ENCODE assay signal across 8 mouse cellular contexts in genomic region chr9:44335331-44336092, GRCm38 (mm10). TPM values are rescaled to one million over a fixed set of nuclear protein-coding genes. Genes with fewer than 3 reads are reported as not detected.
A peak's percentile ranks its signal among the peaks of the same experiment; 100 is the strongest.
DNase-seq lines count a peak whose midpoint lies in the region; ATAC-seq lines count a peak whose summit lies in the region.

No protein-coding gene starts in this region.

- no peaks in the 10 kb centered on the region for H3K27me3 ChIP-seq in heart, embryonic 11.5 days (ENCODE audit: control insufficient read depth, insufficient read depth, low read length)
- H3K27me3 ChIP-seq in limb, embryonic 10.5 days (ENCODE audit: low read depth, poor library complexity, severe bottlenecking) = no peaks in the 10 kb centered on the region
- no peaks in the 10 kb centered on the region for H3K27me3 ChIP-seq in midbrain, embryonic 15.5 days (replicated peaks)

- peak overlapping the region; percentile 93 for H3K9ac ChIP-seq in heart, embryonic 11.5 days (ENCODE audit: low read depth, low read length)
- H3K9ac ChIP-seq in midbrain, embryonic 15.5 days = peak overlapping the region; percentile 96

- peak overlapping the region; percentile 78 for H3K4me3 ChIP-seq in heart, embryonic 11.5 days (ENCODE audit: low read depth, low read length)
- H3K4me3 ChIP-seq in limb, embryonic 10.5 days = peak overlapping the region; percentile 98
- H3K4me3 ChIP-seq in midbrain, embryonic 15.5 days = peak overlapping the region; percentile 88

- peaks cover 23% of the 10 kb centered on the region for H3K36me3 ChIP-seq in heart, embryonic 11.5 days (ENCODE audit: control insufficient read depth, insufficient read depth, low read length)
- peaks cover 81% of the 10 kb centered on the region for H3K36me3 ChIP-seq in limb, embryonic 10.5 days
- H3K36me3 ChIP-seq in midbrain, embryonic 15.5 days (replicated peaks) = peaks cover 30% of the 10 kb centered on the region

- 0 out of 2 replicates have a peak, but pooled peaks have one; percentile 2 for ATAC-seq in heart, embryonic 11.5 days (replicated peaks; ENCODE audit: insufficient number of reproducible peaks, low FRiP score, low TSS enrichment)
- ATAC-seq in midbrain, embryonic 15.5 days (replicated peaks) = no peak
- ATAC-seq in megakaryocyte progenitor cell, adult 5-6 weeks (replicated peaks; ENCODE audit: poor library complexity) = no peak

- peak overlapping the region; percentile 85 for H3K4me2 ChIP-seq in heart, embryonic 11.5 days
- peak overlapping the region; percentile 88 for H3K4me2 ChIP-seq in midbrain, embryonic 15.5 days

- H3K4me1 ChIP-seq in heart, embryonic 11.5 days (ENCODE audit: control insufficient read depth, insufficient read depth, low read length) = peaks cover 7% of the 10 kb centered on the region; the same call in 1 of the 2 replicates
- peaks cover 15% of the 10 kb centered on the region for H3K4me1 ChIP-seq in limb, embryonic 10.5 days
- peaks cover 21% of the 10 kb centered on the region for H3K4me1 ChIP-seq in midbrain, embryonic 15.5 days

- no peaks in the 10 kb centered on the region for H3K9me3 ChIP-seq in heart, embryonic 11.5 days (replicated peaks; ENCODE audit: control insufficient read depth, low read length)
- H3K9me3 ChIP-seq in limb, embryonic 10.5 days (replicated peaks) = peaks cover 2% of the 10 kb centered on the region; the same call in 1 of the 2 replicates
- H3K9me3 ChIP-seq in midbrain, embryonic 15.5 days = no peaks in the 10 kb centered on the region

- WGBS in heart, embryonic 11.5 days (ENCODE audit: insufficient replicate concordance) = under 1% methylated on average over 50 of the region's 50 CpGs
- under 1% methylated on average over 50 of the region's 50 CpGs for WGBS in limb, embryonic 10.5 days
- under 1% methylated on average over 50 of the region's 50 CpGs for WGBS in midbrain, embryonic 15.5 days

- DNase-seq in cerebellum, adult 11 months = peak; percentile 35
- no peak for DNase-seq in cerebellum, postnatal 14 days
- DNase-seq in A20 (ENCODE audit: low read depth, low spot score) = peak; percentile 56
- DNase-seq in cerebellum, postnatal 25 days = peak; percentile 56 to 60
- DNase-seq in limb, embryonic 10.5 days (ENCODE audit: low spot score) = no peak

- H3K27ac ChIP-seq in heart, embryonic 11.5 days (ENCODE audit: low read depth, low read length) = peak overlapping the region; percentile 94
- H3K27ac ChIP-seq in limb, embryonic 10.5 days = peak overlapping the region; percentile 98
- peak overlapping the region; percentile 88 for H3K27ac ChIP-seq in midbrain, embryonic 15.5 days

RNA-seq across cellular contexts. Expression of gene H2afx, which starts 1.0 kb away (rescaled TPM):
- polyA plus RNA-seq in heart, embryonic 11.5 days (2014; fragmentation: Nextera tagmentation; extraction: Ambion mirVana) = 199 and 232 TPM in 2 replicates
- 515 and 551 TPM in 2 replicates for polyA plus RNA-seq in limb, embryonic 10.5 days (2016; fragmentation: Nextera tagmentation; extraction: Ambion mirVana)
- polyA plus RNA-seq in midbrain, embryonic 15.5 days (2015; fragmentation: Nextera tagmentation; extraction: Ambion mirVana) = 121 and 132 TPM in 2 replicates
- total RNA-seq in megakaryocyte progenitor cell, adult 5-6 weeks (2015) = 109 and 111 TPM in 2 replicates
- 270 and 329 TPM in 2 replicates for total RNA-seq in megakaryocyte progenitor cell, adult 5-6 weeks (2017)

RNA-seq across cellular contexts. Expression of gene Hmbs, which starts 8.5 kb away (rescaled TPM):
- 258 and 291 TPM in 2 replicates for polyA plus RNA-seq in heart, embryonic 11.5 days (2014; fragmentation: Nextera tagmentation; extraction: Ambion mirVana)
- polyA plus RNA-seq in limb, embryonic 10.5 days (2016; fragmentation: Nextera tagmentation; extraction: Ambion mirVana) = 174 and 195 TPM in 2 replicates
- polyA plus RNA-seq in midbrain, embryonic 15.5 days (2015; fragmentation: Nextera tagmentation; extraction: Ambion mirVana) = 63.1 and 65.6 TPM in 2 replicates
- total RNA-seq in megakaryocyte progenitor cell, adult 5-6 weeks (2015) = 123 and 124 TPM in 2 replicates
- 46.4 and 55.8 TPM in 2 replicates for total RNA-seq in megakaryocyte progenitor cell, adult 5-6 weeks (2017)

RNA-seq across cellular contexts. Expression of gene Dpagt1, which starts 9.7 kb away (rescaled TPM):
- 40.2 and 46.3 TPM in 2 replicates for polyA plus RNA-seq in heart, embryonic 11.5 days (2014; fragmentation: Nextera tagmentation; extraction: Ambion mirVana)
- polyA plus RNA-seq in limb, embryonic 10.5 days (2016; fragmentation: Nextera tagmentation; extraction: Ambion mirVana) = 45.3 and 46.9 TPM in 2 replicates
- polyA plus RNA-seq in midbrain, embryonic 15.5 days (2015; fragmentation: Nextera tagmentation; extraction: Ambion mirVana) = 36.5 and 36.9 TPM in 2 replicates
- 50.3 and 54.8 TPM in 2 replicates for total RNA-seq in megakaryocyte progenitor cell, adult 5-6 weeks (2015)
- 18.9 and 21.0 TPM in 2 replicates for total RNA-seq in megakaryocyte progenitor cell, adult 5-6 weeks (2017)

RNA-seq across cellular contexts. Expression of gene C2cd2l, which starts 15.4 kb away (rescaled TPM):
- polyA plus RNA-seq in heart, embryonic 11.5 days (2014; fragmentation: Nextera tagmentation; extraction: Ambion mirVana) = 4.7 and 7.1 TPM in 2 replicates
- polyA plus RNA-seq in limb, embryonic 10.5 days (2016; fragmentation: Nextera tagmentation; extraction: Ambion mirVana) = 6.9 and 9.9 TPM in 2 replicates
- polyA plus RNA-seq in midbrain, embryonic 15.5 days (2015; fragmentation: Nextera tagmentation; extraction: Ambion mirVana) = 27.3 and 30.6 TPM in 2 replicates
- total RNA-seq in megakaryocyte progenitor cell, adult 5-6 weeks (2015) = 3.9 and 13.2 TPM in 2 replicates
- total RNA-seq in megakaryocyte progenitor cell, adult 5-6 weeks (2017) = 2.4 and 5.3 TPM in 2 replicates

RNA-seq across cellular contexts. Expression of gene Vps11, which starts 26.0 kb away (rescaled TPM):
- 15.1 and 19.8 TPM in 2 replicates for polyA plus RNA-seq in heart, embryonic 11.5 days (2014; fragmentation: Nextera tagmentation; extraction: Ambion mirVana)
- polyA plus RNA-seq in limb, embryonic 10.5 days (2016; fragmentation: Nextera tagmentation; extraction: Ambion mirVana) = 29.3 and 32.2 TPM in 2 replicates
- polyA plus RNA-seq in midbrain, embryonic 15.5 days (2015; fragmentation: Nextera tagmentation; extraction: Ambion mirVana) = 43.3 and 45.7 TPM in 2 replicates
- 11.9 and 13.0 TPM in 2 replicates for total RNA-seq in megakaryocyte progenitor cell, adult 5-6 weeks (2015)
- 18.7 and 21.3 TPM in 2 replicates for total RNA-seq in megakaryocyte progenitor cell, adult 5-6 weeks (2017)

Comparison
In these comparisons a context has a peak if more than half of its experiments do, and no peak if none do; other contexts are left out.
1. DNase-seq: peak in cerebellum, adult 11 months (single experiment), A20 (single experiment) and cerebellum, postnatal 25 days (2 of 2); none in cerebellum, postnatal 14 days (0 of 2) and limb, embryonic 10.5 days (single experiment).
2. Peak in every context shown above with its lines, with median percentiles within 50 percentile points of each other: H3K27ac ChIP-seq and H3K4me3 ChIP-seq.